Mouse (Mus musculus): ENCODE results near the gene Ovca2.

Ovca2 gene

GRCm38 (mm10) chr11:75168590-75169361 lies 9.9 kb downstream of the Ovca2 start:
- peak; percentile 80 for DNase-seq

DNA sequence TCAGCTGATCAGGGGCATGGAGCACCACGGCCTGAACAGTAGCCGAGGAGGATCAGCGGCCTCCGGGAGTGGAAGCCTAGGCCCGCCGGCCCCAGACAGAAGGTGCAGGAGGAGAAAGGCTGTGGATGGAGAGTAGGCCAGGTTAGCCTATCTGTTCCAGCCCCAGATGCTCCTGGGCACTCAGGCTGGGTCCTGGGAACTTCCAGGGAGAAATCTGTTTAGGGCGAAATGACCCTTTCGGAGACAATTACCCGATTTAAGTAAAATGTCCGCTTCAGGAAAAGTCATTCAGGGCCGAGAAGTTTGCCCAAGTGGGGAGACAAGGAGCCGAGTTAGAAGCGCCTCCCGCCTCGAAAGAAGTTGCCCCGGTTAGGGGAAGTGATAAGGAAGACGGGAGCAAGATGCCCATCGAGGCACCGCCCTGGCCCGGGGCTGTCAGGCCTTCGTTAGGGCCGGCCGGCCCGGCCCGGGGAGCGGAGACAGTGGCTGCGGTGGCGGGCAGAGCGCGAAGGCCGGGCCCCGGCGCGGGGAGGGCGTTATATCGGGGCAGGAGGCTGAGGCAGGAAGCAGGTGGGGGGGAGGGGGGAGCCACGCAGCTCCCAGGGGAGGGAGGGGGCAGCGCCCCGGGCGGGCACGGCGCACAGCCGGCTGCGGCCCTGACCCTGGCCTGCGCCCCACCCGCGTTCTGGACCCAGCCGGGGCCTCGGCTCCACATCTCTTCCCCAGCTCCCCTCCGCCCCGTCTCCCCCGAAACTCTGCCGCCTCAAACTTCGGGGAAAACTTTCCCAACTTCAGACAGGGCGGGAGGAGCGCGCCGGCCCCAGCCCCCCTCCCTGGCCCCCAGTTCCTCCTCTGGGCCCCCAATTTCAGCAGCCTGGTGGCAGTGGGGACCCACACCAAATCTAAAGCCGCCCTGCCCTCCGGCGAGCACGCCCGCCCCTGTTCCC lies 10.7 kb downstream of the Ovca2 start:
- DNase-seq: no peak

DNA sequence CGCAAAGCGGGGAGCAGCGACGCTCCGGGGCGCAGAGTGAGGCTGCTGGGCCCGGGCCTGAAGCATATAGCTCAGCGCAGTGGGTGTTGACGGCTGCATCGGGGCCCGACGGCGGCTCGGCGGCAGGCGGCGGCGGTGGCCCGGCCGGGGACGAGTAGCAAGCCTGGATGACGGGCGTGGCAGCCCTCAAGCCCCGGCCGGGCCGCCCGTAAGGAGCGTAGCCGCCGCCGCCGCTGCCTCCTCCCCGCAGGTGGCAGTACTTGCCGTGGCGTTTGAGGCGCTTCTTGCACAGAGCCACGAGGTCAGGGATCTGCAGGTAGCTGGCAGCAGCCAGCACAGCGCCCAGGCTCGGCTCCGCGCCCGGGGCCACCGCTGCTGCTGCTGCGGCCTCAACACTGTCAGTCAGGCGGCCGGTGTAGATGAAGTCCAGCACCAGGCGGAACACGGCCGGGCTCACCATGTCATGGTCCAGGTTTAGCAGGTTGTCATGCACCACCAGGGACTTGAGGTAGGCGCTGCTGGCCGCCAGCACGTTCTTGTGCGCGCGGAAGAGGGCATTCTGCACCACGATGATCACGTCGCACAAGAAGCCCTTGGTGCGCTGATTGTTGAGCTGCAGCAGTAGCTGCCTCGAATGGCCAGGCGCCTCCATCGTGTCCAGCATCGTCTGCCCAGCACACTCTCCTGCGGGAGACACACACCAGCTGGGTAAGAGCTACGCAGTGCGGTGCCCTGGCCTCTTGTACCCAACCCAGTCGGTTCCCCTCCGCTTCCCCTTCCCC lies 11.6 kb downstream of the Ovca2 start:
- DNase-seq: no peak

- no peak for DNase-seq
Observed at GRCm38 (mm10) chr11:75166193-75166842, 12.3 kb downstream of the Ovca2 start.

- DNase-seq: peak; percentile 76
Observed at GRCm38 (mm10) chr11:75165441-75166192, 13.0 kb downstream of the Ovca2 start.

DNA sequence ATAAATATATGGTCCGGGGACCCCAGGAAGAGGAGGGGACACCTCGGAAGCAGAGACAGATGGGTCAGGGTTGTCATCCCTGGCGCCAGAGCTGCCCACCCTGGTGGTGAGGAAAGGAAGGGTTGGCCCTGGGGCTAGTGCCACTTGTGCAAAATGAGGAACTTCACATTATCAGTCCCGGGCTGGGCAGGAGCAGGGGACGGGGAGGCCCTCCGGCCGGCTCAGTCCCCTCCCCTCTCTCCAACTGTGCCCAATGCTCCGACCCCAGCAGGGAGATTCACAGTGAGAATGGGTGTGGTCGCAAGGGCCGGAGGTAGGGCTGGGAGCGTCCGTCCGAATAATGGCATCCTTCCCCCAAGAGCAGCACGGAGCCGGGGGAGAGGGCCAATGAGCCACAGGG lies 13.9 kb downstream of the Ovca2 start:
- no peak for DNase-seq

DNA sequence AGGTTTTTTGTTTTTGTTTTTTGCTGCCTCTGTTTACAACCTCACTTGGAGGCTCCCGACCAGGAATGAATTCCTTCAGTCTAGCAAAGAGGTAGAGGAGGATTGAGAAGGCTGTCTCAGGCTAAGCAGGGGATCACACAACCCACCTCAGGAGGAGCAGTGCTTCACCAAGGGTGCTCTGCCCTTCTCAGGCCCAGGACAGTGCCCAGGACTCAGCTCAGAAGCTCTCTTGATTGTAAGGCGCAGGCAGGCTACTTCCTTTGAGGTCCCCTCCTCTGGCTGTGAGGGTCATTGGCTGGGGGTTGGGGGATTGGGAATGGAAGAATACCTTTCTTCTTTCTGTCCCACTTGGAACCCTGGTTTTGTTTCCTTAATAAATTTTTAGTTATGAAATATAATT lies 14.6 kb downstream of the Ovca2 start:
- no peak for DNase-seq

DNA sequence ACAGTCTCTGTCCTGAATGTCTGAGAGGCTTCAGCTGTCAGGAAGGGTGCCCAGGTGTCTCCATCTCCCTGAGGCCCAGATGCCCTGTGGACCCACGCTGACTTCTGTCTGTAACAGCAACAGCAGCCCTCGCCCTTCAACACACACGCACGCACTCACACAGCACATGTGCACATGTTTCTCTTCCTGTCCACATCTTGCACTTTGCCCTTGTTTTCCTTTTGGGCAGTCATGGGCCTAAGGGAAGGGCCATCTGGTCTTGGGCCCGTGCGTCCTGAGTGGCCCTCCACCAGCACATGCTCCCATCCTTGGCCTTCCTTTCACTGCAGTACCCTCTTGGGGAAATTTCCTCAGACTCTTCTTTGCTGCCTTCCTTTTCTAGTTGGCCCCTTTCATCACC lies 15.3 kb downstream of the Ovca2 start:
- DNase-seq: no peak

GRCm38 (mm10) chr11:75162591-75163080 lies 16.0 kb downstream of the Ovca2 start:
- DNase-seq: no peak

GRCm38 (mm10) chr11:75161417-75162008 lies 17.1 kb downstream of the Ovca2 start:
- no peak for DNase-seq

DNA sequence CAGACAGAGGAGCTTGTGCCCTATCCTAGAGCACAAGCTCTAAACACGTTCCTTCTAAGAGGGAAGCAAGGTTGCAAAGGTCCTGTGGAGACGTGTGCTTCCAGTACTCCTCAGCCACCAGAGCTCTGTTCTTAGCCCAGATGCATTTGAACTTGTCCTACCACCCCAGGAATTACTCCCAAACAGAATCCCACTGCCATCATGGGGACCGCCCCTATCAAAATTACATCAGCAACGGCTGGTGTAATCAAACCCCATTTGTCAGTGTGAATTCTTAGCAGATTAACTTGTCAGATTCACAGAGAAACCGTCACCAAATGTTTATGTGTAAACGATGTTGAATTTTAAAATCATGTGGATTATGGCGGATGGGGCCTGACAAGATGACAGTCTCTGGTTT lies 17.7 kb downstream of the Ovca2 start:
- DNase-seq: no peak

DNA sequence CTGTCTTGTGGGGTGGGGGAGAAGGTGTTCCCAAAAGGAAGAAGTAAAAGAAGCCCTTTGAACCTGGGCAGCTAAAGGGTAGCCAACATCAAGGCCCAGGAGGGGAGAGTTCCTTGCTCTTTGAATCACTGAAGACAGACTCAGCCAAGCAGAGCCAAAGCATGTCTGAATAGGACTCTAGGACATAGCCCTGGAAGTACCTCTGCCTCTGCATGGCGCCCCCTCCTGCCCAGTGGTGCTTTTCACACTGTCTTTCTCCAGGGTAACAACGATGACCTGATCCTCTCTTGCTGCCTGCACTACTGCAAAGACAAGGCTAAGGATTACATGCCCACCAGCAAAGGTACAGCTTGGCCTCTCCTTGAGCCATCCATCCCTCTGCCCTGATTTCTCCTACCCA lies 19.1 kb downstream of the Ovca2 start:
- DNase-seq: no peak

- DNase-seq: no peak
Observed at GRCm38 (mm10) chr11:75158432-75158831, 20.2 kb downstream of the Ovca2 start.

DNA sequence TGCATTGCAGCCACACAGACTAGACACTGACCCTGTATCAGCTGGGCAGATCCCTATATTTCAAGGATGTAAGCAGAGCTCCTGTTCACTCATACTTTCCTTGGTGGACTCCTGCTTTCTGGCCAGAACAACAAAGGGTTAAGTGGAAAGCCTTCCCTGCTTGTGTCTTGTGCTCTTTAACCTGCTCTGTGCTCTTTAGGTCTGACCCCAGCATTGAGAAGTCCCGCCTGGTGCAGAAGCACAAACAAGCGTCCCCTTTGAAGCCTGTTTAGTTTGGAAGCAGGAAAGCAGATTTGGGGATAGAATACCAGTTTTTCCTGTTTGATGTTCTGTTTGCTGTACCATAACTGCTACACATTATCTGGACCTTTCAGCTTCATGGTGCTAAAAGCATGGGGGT lies 20.7 kb downstream of the Ovca2 start:
- no peak for DNase-seq

DNA sequence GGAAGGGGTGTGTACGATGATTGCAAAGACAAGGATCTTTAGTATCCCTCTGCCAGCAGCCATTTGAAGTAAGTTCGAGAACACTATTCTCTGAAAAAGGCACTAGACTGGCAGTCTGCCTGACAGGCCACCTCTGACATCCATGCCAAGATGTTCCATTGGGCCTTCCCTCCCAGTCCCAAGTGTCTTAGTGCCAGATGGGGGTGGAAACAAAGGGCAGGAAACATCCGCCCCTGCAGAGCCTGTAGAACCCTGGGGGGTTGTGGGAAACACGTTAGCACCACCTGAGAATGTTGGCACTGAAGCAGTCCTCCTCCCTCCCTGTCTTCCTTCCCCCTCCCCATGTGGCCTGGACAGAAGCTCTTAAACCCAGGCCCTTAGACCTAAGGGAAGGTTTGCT lies 21.6 kb downstream of the Ovca2 start:
- DNase-seq: no peak

GRCm38 (mm10) chr11:75156416-75156815 lies 22.2 kb downstream of the Ovca2 start:
- DNase-seq: no peak

DNA sequence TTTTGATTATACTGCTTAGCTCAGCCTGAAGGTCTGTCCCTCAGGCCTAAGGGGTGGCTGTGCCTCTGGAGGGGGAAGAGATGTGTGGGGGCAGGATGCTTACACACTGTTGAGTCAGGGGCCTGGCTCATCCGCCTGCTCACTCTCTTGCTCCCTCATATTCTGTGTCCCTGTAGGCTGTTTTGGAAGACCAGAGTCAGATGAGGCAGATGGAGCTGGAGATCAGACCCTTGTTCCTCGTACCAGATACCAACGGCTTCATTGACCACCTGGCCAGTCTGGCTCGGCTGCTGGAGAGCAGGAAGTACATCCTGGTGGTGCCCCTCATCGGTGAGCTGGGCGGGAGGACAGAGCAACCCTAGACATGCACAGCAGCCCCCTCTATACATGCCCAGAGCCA lies 22.6 kb downstream of the Ovca2 start:
- DNase-seq: no peak

DNA sequence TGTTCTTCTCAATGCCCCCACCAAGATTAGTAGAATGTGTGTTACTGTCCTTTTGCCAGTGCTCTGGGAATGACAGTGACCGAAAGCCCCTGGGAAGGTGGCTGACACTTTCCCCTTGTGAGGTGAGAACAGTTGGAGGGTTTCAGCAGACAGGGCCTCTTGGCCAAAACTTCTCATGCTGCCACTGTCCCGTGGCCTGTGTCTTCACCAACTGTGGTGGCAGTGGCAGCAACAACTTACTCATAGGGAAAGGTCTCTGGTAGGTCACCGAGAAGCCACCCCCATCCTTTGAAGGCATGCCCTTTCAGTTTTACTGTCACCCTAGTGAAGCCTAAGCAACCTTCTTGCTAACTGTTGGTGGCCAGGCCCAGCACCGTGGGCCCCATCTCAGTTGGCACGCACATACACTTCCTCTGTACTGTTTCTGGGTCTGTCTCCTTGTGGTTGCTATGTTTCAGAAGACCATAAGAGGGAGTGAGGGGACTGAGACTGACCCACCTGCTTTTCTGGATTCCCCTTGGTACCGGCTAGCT lies 24.5 kb downstream of the Ovca2 start:
- no peak for DNase-seq

DNA sequence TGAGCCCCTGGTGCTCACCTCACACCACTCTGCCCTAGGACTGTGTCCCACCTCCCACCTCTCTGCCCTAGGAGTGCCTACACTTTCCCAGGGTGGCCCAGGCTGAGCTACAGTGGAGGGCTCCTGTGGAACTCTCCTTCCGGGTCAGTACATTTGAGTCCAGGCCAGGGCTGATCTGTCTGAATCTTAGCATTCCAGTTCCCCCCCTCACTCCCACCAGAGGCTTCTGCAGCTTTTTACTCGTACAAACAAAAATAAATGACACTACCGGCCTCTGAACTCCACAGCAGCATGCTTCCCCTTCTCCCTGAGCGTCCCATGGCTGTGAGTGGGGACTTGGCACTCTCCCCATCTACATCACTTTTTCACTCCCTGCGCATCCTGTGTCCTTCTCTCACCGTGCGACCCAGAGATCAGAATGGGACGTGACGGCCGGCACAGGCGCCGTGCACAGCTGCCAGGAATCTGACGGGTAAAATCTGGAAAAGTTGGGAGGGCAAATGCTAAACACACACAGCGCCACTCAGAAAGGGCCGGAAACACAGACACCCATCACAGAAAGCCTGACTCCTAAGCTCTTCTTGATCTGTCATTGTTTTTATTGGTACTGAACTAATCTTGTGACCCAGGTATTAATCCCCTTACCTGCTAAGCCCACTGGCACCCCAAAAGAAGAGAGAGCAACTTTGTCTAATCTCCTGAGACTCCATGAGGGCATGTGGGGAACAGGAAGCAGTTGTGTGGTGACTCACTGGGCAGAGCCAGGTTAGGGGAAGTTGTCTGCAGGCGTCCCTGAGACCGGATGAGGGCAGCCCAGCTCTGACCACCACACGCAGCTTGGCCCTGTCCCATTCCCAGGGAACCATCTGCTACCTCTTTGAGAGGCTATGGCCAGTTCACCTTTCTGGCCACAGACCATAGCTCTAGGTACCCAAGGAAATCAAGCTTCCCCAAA lies 25.8 kb downstream of the Ovca2 start:
- no peak for DNase-seq

- no peak for DNase-seq
Observed at GRCm38 (mm10) chr11:75150346-75150745, 28.3 kb downstream of the Ovca2 start.

All from right cerebral cortex, postnatal 14 days (tissue).